Mouse (Mus musculus): ENCODE results near the gene Mfap4. TPM values are rescaled to one million over a fixed set of nuclear protein-coding genes. Genes with fewer than 3 reads are reported as not detected.

Gene Mfap4
- polyA plus RNA-seq, 1 experiment from 2014 or later, result 4.9 TPM

GRCm38 (mm10) chr11:61447296-61447695, 37.9 kb upstream of the Mfap4 start:
- no peak overlapping the region for H3K4me2 ChIP-seq (ENCODE audit: low read depth, low read length)
- H3K36me3 ChIP-seq (replicated peaks; ENCODE audit: insufficient read depth, low read length), result no peaks in the 10 kb centered on the region
- H3K4me3 ChIP-seq (ENCODE audit: low read depth, low read length), result no peak overlapping the region
- H3K27ac ChIP-seq (ENCODE audit: low read depth), result no peak overlapping the region
- H3K27me3 ChIP-seq (ENCODE audit: insufficient read depth, low read length), result 0 out of 2 replicates have a peak, but pooled peaks cover 12% of the 10 kb centered on the region
- no peak for ATAC-seq
- WGBS (ENCODE audit: insufficient replicate concordance), result 80% methylated on average over 8 of the region's 8 CpGs
- H3K9me3 ChIP-seq (ENCODE audit: low read length), result no peaks in the 10 kb centered on the region
- H3K4me1 ChIP-seq (ENCODE audit: insufficient read depth), result no peaks in the 10 kb centered on the region
- H3K9ac ChIP-seq (replicated peaks), result no peak overlapping the region
- no peak for TF ChIP-seq CTCF (IDR thresholded peaks at IDR 0.05; ENCODE audit: low read depth)
- TF ChIP-seq EP300 (IDR thresholded peaks at IDR 0.05; ENCODE audit: low read depth), result no peak
- no peak for DNase-seq

GRCm38 (mm10) chr11:61448041-61448440, 37.2 kb upstream of the Mfap4 start:
- DNase-seq (no peak), ATAC-seq (no peak)
- H3K27ac ChIP-seq (ENCODE audit: low read depth), result no peak overlapping the region
- TF ChIP-seq EP300 (IDR thresholded peaks at IDR 0.05; ENCODE audit: low read depth) (no peak), CTCF (IDR thresholded peaks at IDR 0.05; ENCODE audit: low read depth) (no peak)
- H3K9me3 ChIP-seq (ENCODE audit: low read length), result no peaks in the 10 kb centered on the region
- H3K4me1 ChIP-seq (ENCODE audit: insufficient read depth), result no peaks in the 10 kb centered on the region
- peaks cover 17% of the 10 kb centered on the region for H3K27me3 ChIP-seq (ENCODE audit: insufficient read depth, low read length)
- no peak overlapping the region for H3K9ac ChIP-seq (replicated peaks)
- no peaks in the 10 kb centered on the region for H3K36me3 ChIP-seq (replicated peaks; ENCODE audit: insufficient read depth, low read length)
- H3K4me2 ChIP-seq (ENCODE audit: low read depth, low read length), result no peak overlapping the region
- H3K4me3 ChIP-seq (ENCODE audit: low read depth, low read length), result no peak overlapping the region
- 66% methylated on average over 5 of the region's 5 CpGs for WGBS (ENCODE audit: insufficient replicate concordance)

GRCm38 (mm10) chr11:61448599-61449225, 36.5 kb upstream of the Mfap4 start:
- Histone ChIP-seq H3K4me1 (ENCODE audit: insufficient read depth) (no peaks in the 10 kb centered on the region), H3K27me3 (ENCODE audit: insufficient read depth, low read length) (peaks cover 22% of the 10 kb centered on the region), H3K9me3 (ENCODE audit: low read length) (no peaks in the 10 kb centered on the region), H3K4me3 (ENCODE audit: low read depth, low read length) (no peak overlapping the region), H3K4me2 (ENCODE audit: low read depth, low read length) (no peak overlapping the region), H3K27ac (ENCODE audit: low read depth) (no peak overlapping the region), H3K9ac (replicated peaks) (no peak overlapping the region), H3K36me3 (replicated peaks; ENCODE audit: insufficient read depth, low read length) (no peaks in the 10 kb centered on the region)
- TF ChIP-seq CTCF (IDR thresholded peaks at IDR 0.05; ENCODE audit: low read depth) (no peak), EP300 (IDR thresholded peaks at IDR 0.05; ENCODE audit: low read depth) (no peak)
- 80% methylated on average over 9 of the region's 9 CpGs for WGBS (ENCODE audit: insufficient replicate concordance)
- ATAC-seq (no peak), DNase-seq (no peak)

- H3K27ac ChIP-seq (ENCODE audit: low read depth), result no peak overlapping the region
- no peak overlapping the region for H3K4me3 ChIP-seq (ENCODE audit: low read depth, low read length)
- ATAC-seq, result no peak
- H3K36me3 ChIP-seq (replicated peaks; ENCODE audit: insufficient read depth, low read length), result no peaks in the 10 kb centered on the region
- DNase-seq, result peak; percentile 25
- no peaks in the 10 kb centered on the region for H3K4me1 ChIP-seq (ENCODE audit: insufficient read depth)
- peaks cover 27% of the 10 kb centered on the region for H3K27me3 ChIP-seq (ENCODE audit: insufficient read depth, low read length)
- no peaks in the 10 kb centered on the region for H3K9me3 ChIP-seq (ENCODE audit: low read length)
- H3K9ac ChIP-seq (replicated peaks), result no peak overlapping the region
- no peak overlapping the region for H3K4me2 ChIP-seq (ENCODE audit: low read depth, low read length)
- 57% methylated on average over 24 of the region's 24 CpGs for WGBS (ENCODE audit: insufficient replicate concordance)
- no peak for TF ChIP-seq EP300 (IDR thresholded peaks at IDR 0.05; ENCODE audit: low read depth)
- peak; percentile 39; the same call in 1 of the 2 replicates for TF ChIP-seq CTCF (IDR thresholded peaks at IDR 0.05; ENCODE audit: low read depth)
Observed at GRCm38 (mm10) chr11:61449499-61450292, 35.5 kb upstream of the Mfap4 start.

GRCm38 (mm10) chr11:61464071-61464470, 21.2 kb upstream of the Mfap4 start:
- TF ChIP-seq EP300 (IDR thresholded peaks at IDR 0.05; ENCODE audit: low read depth) (no peak), CTCF (IDR thresholded peaks at IDR 0.05; ENCODE audit: low read depth) (no peak)
- 0 out of 2 replicates have a peak, but pooled peaks cover 3% of the 10 kb centered on the region for H3K4me1 ChIP-seq (ENCODE audit: insufficient read depth)
- no peak overlapping the region for H3K9ac ChIP-seq (replicated peaks)
- H3K4me2 ChIP-seq (ENCODE audit: low read depth, low read length), result no peak overlapping the region
- 65% methylated on average over 2 of the region's 2 CpGs for WGBS (ENCODE audit: insufficient replicate concordance)
- ATAC-seq (no peak), DNase-seq (no peak)
- no peaks in the 10 kb centered on the region for H3K36me3 ChIP-seq (replicated peaks; ENCODE audit: insufficient read depth, low read length)
- no peaks in the 10 kb centered on the region for H3K27me3 ChIP-seq (ENCODE audit: insufficient read depth, low read length)
- H3K4me3 ChIP-seq (ENCODE audit: low read depth, low read length), result no peak overlapping the region
- no peak overlapping the region for H3K27ac ChIP-seq (ENCODE audit: low read depth)
- no peaks in the 10 kb centered on the region for H3K9me3 ChIP-seq (ENCODE audit: low read length)

GRCm38 (mm10) chr11:61465422-61465821, 19.8 kb upstream of the Mfap4 start:
- Histone ChIP-seq H3K4me1 (ENCODE audit: insufficient read depth) (0 out of 2 replicates have a peak, but pooled peaks cover 3% of the 10 kb centered on the region), H3K27ac (ENCODE audit: low read depth) (no peak overlapping the region), H3K36me3 (replicated peaks; ENCODE audit: insufficient read depth, low read length) (no peaks in the 10 kb centered on the region), H3K27me3 (ENCODE audit: insufficient read depth, low read length) (no peaks in the 10 kb centered on the region), H3K9ac (replicated peaks) (no peak overlapping the region), H3K4me3 (ENCODE audit: low read depth, low read length) (no peak overlapping the region), H3K4me2 (ENCODE audit: low read depth, low read length) (no peak overlapping the region), H3K9me3 (ENCODE audit: low read length) (no peaks in the 10 kb centered on the region)
- TF ChIP-seq EP300 (IDR thresholded peaks at IDR 0.05; ENCODE audit: low read depth), result no peak
- TF ChIP-seq CTCF (IDR thresholded peaks at IDR 0.05; ENCODE audit: low read depth), result no peak
- DNase-seq (no peak), ATAC-seq (no peak)
- WGBS (ENCODE audit: insufficient replicate concordance), result 61% methylated on average over 4 of the region's 4 CpGs
